Mouse (Mus musculus) colon, adult 2 months (tissue): Measurements from ENCODE around the gene Zfp346. TPM values are rescaled to one million over a fixed set of nuclear protein-coding genes. Genes with fewer than 3 reads are reported as not detected.

Experiments used
- polyA plus RNA-seq: library from polyadenylated mRNA; depleted of rRNA; stranded (reverse); fragments of >200 nt; gene quantifications from 2 replicates; pipeline ENCODE4 v1.2.3, GENCODE M21; 2012; rRNA removed

The Zfp346 gene
- polyA plus RNA-seq = 9.0 and 10.5 TPM in 2 replicates

DNA sequence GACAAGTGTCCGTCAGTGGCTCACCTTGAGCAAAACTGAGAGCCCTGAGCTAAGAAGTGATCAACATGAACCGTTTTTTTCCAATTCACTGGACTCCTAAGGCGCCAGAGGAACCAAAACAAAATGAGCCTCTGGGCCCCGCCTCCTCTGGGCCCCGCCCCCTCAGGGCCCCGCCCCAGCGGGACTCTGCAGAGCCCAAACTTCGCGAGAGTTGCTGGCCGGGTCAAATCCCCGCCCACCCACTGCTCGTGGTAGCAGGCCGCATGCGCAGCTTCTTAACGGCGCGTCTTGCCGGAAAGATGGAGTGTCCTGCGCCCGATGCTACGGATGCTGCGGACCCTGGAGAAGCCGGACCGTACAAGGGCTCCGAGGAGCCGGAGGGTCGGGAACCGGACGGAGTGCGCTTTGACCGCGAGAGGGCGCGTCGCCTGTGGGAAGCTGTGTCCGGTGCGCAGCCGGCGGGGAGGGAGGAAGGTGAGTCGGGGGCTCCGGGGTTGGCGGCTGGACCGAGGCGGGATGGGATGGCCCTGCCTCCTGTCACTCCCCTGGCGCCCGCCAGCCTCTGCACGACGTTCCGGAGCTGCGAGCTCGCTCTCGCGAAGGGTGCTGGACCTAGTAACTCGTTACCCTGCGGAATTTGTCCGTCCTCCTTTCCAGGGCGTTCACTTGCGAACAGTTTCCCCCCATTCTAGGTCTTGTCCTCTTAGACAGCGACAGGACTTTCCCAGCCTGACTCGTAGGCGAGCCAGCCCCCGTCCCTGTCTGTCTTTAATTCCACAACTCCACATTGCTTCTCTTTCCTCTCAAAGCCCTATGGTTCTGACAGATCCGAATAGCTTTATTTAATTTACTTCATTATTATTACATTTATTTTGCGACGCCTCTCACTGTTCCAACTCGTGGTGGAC is at the start of gene Zfp346:
TSS of gene Zfp346 (plus strand) at position 267 of the 908 bp plus-strand sequence.

GRCm38 (mm10) chr13:55099726-55100478 is 5.2 kb upstream of the Zfp346 start, which contains the start of gene Uimc1:
Gene Uimc1 (minus strand): TSS chr13:55100300.

GRCm38 (mm10) chr13:55133448-55133847 is 28.3 kb downstream of the Zfp346 start, which contains the start of gene Gm17617:
Gene Gm17617 (minus strand): TSS chr13:55133548.

GRCm38 (mm10) chr13:55152621-55153415 is 47.7 kb downstream of the Zfp346 start, which contains the start of gene Fgfr4:
Gene Fgfr4 (plus strand): TSS chr13:55152640.

Other genes starting within 250 kb of the Zfp346 start
- 6.4 and 7.5 TPM in 2 replicates for gene Unc5a, start 155.9 kb upstream of the Zfp346 start, polyA plus RNA-seq
- gene Hk3, start 83.9 kb upstream of the Zfp346 start, polyA plus RNA-seq = 1.9 and 2.2 TPM in 2 replicates
- 1.9 and 2.7 TPM in 2 replicates for gene Uimc1, start 5.0 kb upstream of the Zfp346 start, polyA plus RNA-seq
- not detected in 2 replicates for gene Gm17617, start 28.2 kb downstream of the Zfp346 start, polyA plus RNA-seq
- gene Fgfr4, start 47.3 kb downstream of the Zfp346 start, polyA plus RNA-seq = 22.1 and 31.2 TPM in 2 replicates
- 10.7 and 13.2 TPM in 2 replicates for gene Nsd1, start 104.5 kb downstream of the Zfp346 start, polyA plus RNA-seq
- 566 and 652 TPM in 2 replicates for gene Prelid1, start 215.2 kb downstream of the Zfp346 start, polyA plus RNA-seq
- 75.2 and 86.3 TPM in 2 replicates for gene Rab24, start 216.6 kb downstream of the Zfp346 start, polyA plus RNA-seq
- gene Mxd3, start 224.5 kb downstream of the Zfp346 start, polyA plus RNA-seq = 10.4 and 11.5 TPM in 2 replicates